Mouse (Mus musculus) ES-E14 (cell line): Measurements from ENCODE around the gene Ube2j1.

Experiments used
- CHD2 ChIP-seq: IDR thresholded peaks from 2 replicates; pipeline ENCODE4 v1.6.1; 2014; ENCODE audit warnings: mild to moderate bottlenecking, low read depth, low read length, inconsistent platforms
- HCFC1 ChIP-seq: IDR thresholded peaks from 2 replicates; pipeline ENCODE4 v1.6.1; 2012; ENCODE audit warnings: low read length, inconsistent platforms, borderline replicate concordance; ENCODE audit not compliant: insufficient read depth
- MAFK ChIP-seq: IDR thresholded peaks from 2 replicates; pipeline ENCODE4 v1.6.1; 2014; ENCODE audit warnings: mild to moderate bottlenecking, low read depth, low read length, inconsistent platforms; ENCODE audit not compliant: insufficient read depth

GRCm38 (mm10) chr4:33031195-33031960, at the start of gene Ube2j1:
- TF ChIP-seq HCFC1 (no peak), MAFK (no peak), CHD2 (no peak)
